Comparison of ENCODE assay signal across 8 mouse cellular contexts in genomic region chr6:30400716-30401115, GRCm38 (mm10). TPM values are rescaled to one million over a fixed set of nuclear protein-coding genes. Genes with fewer than 3 reads are reported as not detected.
DNase-seq lines count a peak whose midpoint lies in the region; ATAC-seq and TF ChIP-seq lines count a peak whose summit lies in the region.

No protein-coding gene starts in this region.

- no peaks in the 10 kb centered on the region for H3K27me3 ChIP-seq in limb, embryonic 14.5 days (ENCODE audit: control insufficient read depth, insufficient read depth, low read length)

- H3K4me2 ChIP-seq in limb, embryonic 14.5 days (replicated peaks; ENCODE audit: low read depth, low read length, severe bottlenecking) = peak overlapping the region; percentile 54

- H3K4me1 ChIP-seq in limb, embryonic 14.5 days (ENCODE audit: control insufficient read depth, insufficient read depth, low read length) = peaks cover 9% of the 10 kb centered on the region

- H3K36me3 ChIP-seq in limb, embryonic 14.5 days (ENCODE audit: control insufficient read depth, insufficient read depth, low read length) = no peaks in the 10 kb centered on the region

- 6% methylated on average over 7 of the region's 7 CpGs for WGBS in limb, embryonic 14.5 days

- no peak for ATAC-seq in CD4-positive, CD25-positive, alpha-beta regulatory T cell, adult 4 months
- no peak for ATAC-seq in limb, embryonic 14.5 days (ENCODE audit: low FRiP score, low read depth)

- peak; percentile 13 for DNase-seq in CD4-positive, CD25-positive, alpha-beta regulatory T cell, adult 2 months (ENCODE audit: low read depth, low spot score)
- peak; percentile 11 for DNase-seq in thymus, postnatal 25 days
- DNase-seq in thymus, postnatal 10 days (ENCODE audit: low spot score in 2 of 2) = no peak
- no peak for DNase-seq in limb, embryonic 14.5 days (ENCODE audit: low spot score)
- DNase-seq in urinary bladder, postnatal 36 days (ENCODE audit: low spot score in 2 of 2) = no peak
- no peak for DNase-seq in urinary bladder, postnatal 14 days (ENCODE audit: low spot score)
- DNase-seq in left cerebral cortex, adult 9 months (ENCODE audit: low spot score in 2 of 2) = no peak

- H3K9ac ChIP-seq in limb, embryonic 14.5 days (ENCODE audit: low read depth, low read length, severe bottlenecking) = peak overlapping the region; percentile 64

- H3K27ac ChIP-seq in limb, embryonic 14.5 days (replicated peaks; ENCODE audit: low read depth, low read length) = peak overlapping the region; percentile 97

- H3K4me3 ChIP-seq in limb, embryonic 14.5 days (replicated peaks; ENCODE audit: low read length) = peak overlapping the region; percentile 98

- no peaks in the 10 kb centered on the region for H3K9me3 ChIP-seq in limb, embryonic 14.5 days (ENCODE audit: control insufficient read depth, low read length)

- no peak for TF ChIP-seq POLR2A in limb, embryonic 14.5 days (IDR thresholded peaks at IDR 0.05; ENCODE audit: borderline replicate concordance, extremely low read depth, insufficient read depth, insufficient read length)

RNA-seq across cellular contexts. Expression of gene Klhdc10, which starts 1.0 kb away (rescaled TPM):
- polyA plus RNA-seq in CD4-positive, CD25-positive, alpha-beta regulatory T cell, adult 4 months (2017; shearing (Covaris generic)) = 1 to 10 TPM; 2.4 to 3.4 TPM
- polyA plus RNA-seq in limb, embryonic 14.5 days (2012; rRNA removed) = 106 and 110 TPM in 2 replicates
- 39.3 and 42.0 TPM in 2 replicates for polyA plus RNA-seq in limb, embryonic 14.5 days (2014; fragmentation: Nextera tagmentation; extraction: Ambion mirVana)

RNA-seq across cellular contexts. Expression of gene Zc3hc1, which starts 9.9 kb away (rescaled TPM):
- polyA plus RNA-seq in CD4-positive, CD25-positive, alpha-beta regulatory T cell, adult 4 months (2017; shearing (Covaris generic)) = 10 to 100 TPM; 47.5 to 63.3 TPM
- polyA plus RNA-seq in limb, embryonic 14.5 days (2012; rRNA removed) = 41.5 and 41.8 TPM in 2 replicates
- 63.4 and 64.6 TPM in 2 replicates for polyA plus RNA-seq in limb, embryonic 14.5 days (2014; fragmentation: Nextera tagmentation; extraction: Ambion mirVana)

Comparison
In these comparisons a context has a peak if more than half of its experiments do, and no peak if none do; other contexts are left out.
1. DNase-seq: peak in CD4-positive, CD25-positive, alpha-beta regulatory T cell, adult 2 months (single experiment) and thymus, postnatal 25 days (single experiment); none in thymus, postnatal 10 days (0 of 2), limb, embryonic 14.5 days (single experiment), urinary bladder, postnatal 36 days (0 of 2), urinary bladder, postnatal 14 days (single experiment) and left cerebral cortex, adult 9 months (0 of 2).
2. RNA of gene Klhdc10, which starts 1.0 kb away (polyA plus RNA-seq): 39.3 to 110 TPM in limb, embryonic 14.5 days; 2.4 to 3.4 TPM in CD4-positive, CD25-positive, alpha-beta regulatory T cell, adult 4 months; every median in the first group is over 4 times any median in the second.